Mouse (Mus musculus): ENCODE measurements around the gene Cytl1. TPM values are rescaled to one million over a fixed set of nuclear protein-coding genes. Genes with fewer than 3 reads are reported as not detected.

Cytl1 gene
- polyA plus RNA-seq, 1 experiment from 2014 or later: not detected

- Histone ChIP-seq H3K9me3 (ENCODE audit: low read length) (no peaks in the 10 kb centered on the region), H3K9ac (replicated peaks) (no peak overlapping the region), H3K27me3 (ENCODE audit: insufficient read depth, low read length) (no peaks in the 10 kb centered on the region), H3K4me3 (ENCODE audit: low read depth, low read length) (no peak overlapping the region), H3K36me3 (replicated peaks; ENCODE audit: insufficient read depth, low read length) (no peaks in the 10 kb centered on the region), H3K27ac (ENCODE audit: low read depth) (no peak overlapping the region), H3K4me2 (ENCODE audit: low read depth, low read length) (no peak overlapping the region), H3K4me1 (ENCODE audit: insufficient read depth) (no peaks in the 10 kb centered on the region)
- DNase-seq: no peak
- 79% methylated on average over 2 of the region's 2 CpGs for WGBS (ENCODE audit: insufficient replicate concordance)
- no peak for ATAC-seq
- TF ChIP-seq CTCF (IDR thresholded peaks at IDR 0.05; ENCODE audit: low read depth) (no peak), EP300 (IDR thresholded peaks at IDR 0.05; ENCODE audit: low read depth) (no peak)
These were observed 4.5 kb upstream of the Cytl1 start for GRCm38 (mm10) chr5:37730781-37731180.

- TF ChIP-seq EP300 (IDR thresholded peaks at IDR 0.05; ENCODE audit: low read depth): no peak
- no peak for TF ChIP-seq CTCF (IDR thresholded peaks at IDR 0.05; ENCODE audit: low read depth)
These were observed 894 bp downstream of the Cytl1 start for GRCm38 (mm10) chr5:37736213-37736612.

GRCm38 (mm10) chr5:37743889-37744707 lies 8.8 kb downstream of the Cytl1 start:
- no peak for TF ChIP-seq CTCF (IDR thresholded peaks at IDR 0.05; ENCODE audit: low read depth)
- TF ChIP-seq EP300 (IDR thresholded peaks at IDR 0.05; ENCODE audit: low read depth): no peak
- no peaks in the 10 kb centered on the region for H3K9me3 ChIP-seq (ENCODE audit: low read length)
- H3K9ac ChIP-seq (replicated peaks): no peak overlapping the region
- no peaks in the 10 kb centered on the region for H3K36me3 ChIP-seq (replicated peaks; ENCODE audit: insufficient read depth, low read length)
- WGBS (ENCODE audit: insufficient replicate concordance): 65% methylated on average over 13 of the region's 13 CpGs
- DNase-seq: no peak
- H3K4me1 ChIP-seq (ENCODE audit: insufficient read depth): no peaks in the 10 kb centered on the region
- H3K4me2 ChIP-seq (ENCODE audit: low read depth, low read length): no peak overlapping the region
- H3K27me3 ChIP-seq (ENCODE audit: insufficient read depth, low read length): no peaks in the 10 kb centered on the region
- no peak for ATAC-seq
- H3K4me3 ChIP-seq (ENCODE audit: low read depth, low read length): no peak overlapping the region
- no peak overlapping the region for H3K27ac ChIP-seq (ENCODE audit: low read depth)

More at GRCm38 (mm10) chr5:37736213-37736612, 894 bp downstream of the Cytl1 start:
- Histone ChIP-seq H3K4me3 (ENCODE audit: low read depth, low read length) (no peak overlapping the region), H3K4me2 (ENCODE audit: low read depth, low read length) (no peak overlapping the region), H3K27me3 (ENCODE audit: insufficient read depth, low read length) (no peaks in the 10 kb centered on the region), H3K9me3 (ENCODE audit: low read length) (no peaks in the 10 kb centered on the region), H3K27ac (ENCODE audit: low read depth) (no peak overlapping the region), H3K9ac (replicated peaks) (no peak overlapping the region), H3K36me3 (replicated peaks; ENCODE audit: insufficient read depth, low read length) (no peaks in the 10 kb centered on the region), H3K4me1 (ENCODE audit: insufficient read depth) (no peaks in the 10 kb centered on the region)
- ATAC-seq (no peak), DNase-seq (no peak)
- 57% methylated on average over 7 of the region's 7 CpGs for WGBS (ENCODE audit: insufficient replicate concordance)

GRCm38 (mm10) chr5:37752027-37752967 lies 17.0 kb downstream of the Cytl1 start:
- Histone ChIP-seq H3K4me1 (ENCODE audit: insufficient read depth) (no peaks in the 10 kb centered on the region), H3K27me3 (ENCODE audit: insufficient read depth, low read length) (no peaks in the 10 kb centered on the region), H3K4me3 (ENCODE audit: low read depth, low read length) (no peak overlapping the region), H3K27ac (ENCODE audit: low read depth) (no peak overlapping the region), H3K9ac (replicated peaks) (no peak overlapping the region), H3K4me2 (ENCODE audit: low read depth, low read length) (no peak overlapping the region), H3K36me3 (replicated peaks; ENCODE audit: insufficient read depth, low read length) (no peaks in the 10 kb centered on the region), H3K9me3 (ENCODE audit: low read length) (no peaks in the 10 kb centered on the region)
- WGBS (ENCODE audit: insufficient replicate concordance): 51% methylated on average over 8 of the region's 8 CpGs
- TF ChIP-seq EP300 (IDR thresholded peaks at IDR 0.05; ENCODE audit: low read depth) (no peak), CTCF (IDR thresholded peaks at IDR 0.05; ENCODE audit: low read depth) (peak; percentile 74)
- ATAC-seq (no peak), DNase-seq (peak; percentile 37)

- no peak for ATAC-seq
- no peak for DNase-seq
- no peak for TF ChIP-seq EP300 (IDR thresholded peaks at IDR 0.05; ENCODE audit: low read depth)
- TF ChIP-seq CTCF (IDR thresholded peaks at IDR 0.05; ENCODE audit: low read depth): no peak
These were observed 18.0 kb downstream of the Cytl1 start for GRCm38 (mm10) chr5:37753366-37753765.

GRCm38 (mm10) chr5:37762046-37762445 lies 26.7 kb downstream of the Cytl1 start:
- Histone ChIP-seq H3K27ac (ENCODE audit: low read depth) (no peak overlapping the region), H3K9me3 (ENCODE audit: low read length) (no peaks in the 10 kb centered on the region), H3K9ac (replicated peaks) (no peak overlapping the region), H3K36me3 (replicated peaks; ENCODE audit: insufficient read depth, low read length) (no peaks in the 10 kb centered on the region), H3K4me1 (ENCODE audit: insufficient read depth) (no peaks in the 10 kb centered on the region), H3K4me2 (ENCODE audit: low read depth, low read length) (no peak overlapping the region), H3K27me3 (ENCODE audit: insufficient read depth, low read length) (no peaks in the 10 kb centered on the region), H3K4me3 (ENCODE audit: low read depth, low read length) (no peak overlapping the region)
- TF ChIP-seq CTCF (IDR thresholded peaks at IDR 0.05; ENCODE audit: low read depth) (no peak), EP300 (IDR thresholded peaks at IDR 0.05; ENCODE audit: low read depth) (no peak)
- DNase-seq (no peak), ATAC-seq (no peak)
- 90% methylated on average over 3 of the region's 3 CpGs for WGBS (ENCODE audit: insufficient replicate concordance)

More at GRCm38 (mm10) chr5:37753366-37753765, 18.0 kb downstream of the Cytl1 start:
- no peak overlapping the region for H3K9ac ChIP-seq (replicated peaks)
- no peaks in the 10 kb centered on the region for H3K4me1 ChIP-seq (ENCODE audit: insufficient read depth)
- no peaks in the 10 kb centered on the region for H3K27me3 ChIP-seq (ENCODE audit: insufficient read depth, low read length)
- H3K9me3 ChIP-seq (ENCODE audit: low read length): no peaks in the 10 kb centered on the region
- no peak overlapping the region for H3K4me3 ChIP-seq (ENCODE audit: low read depth, low read length)
- WGBS (ENCODE audit: insufficient replicate concordance): 63% methylated on average over 7 of the region's 7 CpGs
- no peaks in the 10 kb centered on the region for H3K36me3 ChIP-seq (replicated peaks; ENCODE audit: insufficient read depth, low read length)
- no peak overlapping the region for H3K4me2 ChIP-seq (ENCODE audit: low read depth, low read length)
- H3K27ac ChIP-seq (ENCODE audit: low read depth): no peak overlapping the region

Data from liver, postnatal 0 days (tissue).